Mouse (Mus musculus): ENCODE measurements around the gene Gpr68. TPM values are rescaled to one million over a fixed set of nuclear protein-coding genes. Genes with fewer than 3 reads are reported as not detected.

The Gpr68 gene
- polyA plus RNA-seq, 1 experiment: 5.4 TPM

GRCm38 (mm10) chr12:100877936-100878335 lies 30.1 kb downstream of the Gpr68 start:
- Histone ChIP-seq H3K4me1 (ENCODE audit: control insufficient read depth, insufficient read depth, low read length) (peaks cover 30% of the 10 kb centered on the region), H3K27ac (ENCODE audit: insufficient read depth, low read depth, low read length) (no peak overlapping the region), H3K4me3 (ENCODE audit: insufficient read depth, low read length) (no peak overlapping the region)
- TF ChIP-seq POLR2A (IDR thresholded peaks at IDR 0.05; ENCODE audit: borderline replicate concordance, low read depth, low read length): no peak
- TF ChIP-seq CTCF (IDR thresholded peaks at IDR 0.05; ENCODE audit: low read depth, low read length): no peak

- no peak overlapping the region for H3K4me3 ChIP-seq (ENCODE audit: insufficient read depth, low read length)
- TF ChIP-seq CTCF (IDR thresholded peaks at IDR 0.05; ENCODE audit: low read depth, low read length) (no peak), POLR2A (IDR thresholded peaks at IDR 0.05; ENCODE audit: borderline replicate concordance, low read depth, low read length) (no peak)
- peaks cover 25% of the 10 kb centered on the region for H3K4me1 ChIP-seq (ENCODE audit: control insufficient read depth, insufficient read depth, low read length)
- H3K27ac ChIP-seq (ENCODE audit: insufficient read depth, low read depth, low read length): no peak overlapping the region
Observed at GRCm38 (mm10) chr12:100875960-100876359, 32.0 kb downstream of the Gpr68 start.

GRCm38 (mm10) chr12:100875553-100875952 lies 32.4 kb downstream of the Gpr68 start:
- Histone ChIP-seq H3K4me1 (ENCODE audit: control insufficient read depth, insufficient read depth, low read length) (peaks cover 21% of the 10 kb centered on the region), H3K4me3 (ENCODE audit: insufficient read depth, low read length) (no peak overlapping the region), H3K27ac (ENCODE audit: insufficient read depth, low read depth, low read length) (no peak overlapping the region)
- TF ChIP-seq POLR2A (IDR thresholded peaks at IDR 0.05; ENCODE audit: borderline replicate concordance, low read depth, low read length): no peak
- no peak for TF ChIP-seq CTCF (IDR thresholded peaks at IDR 0.05; ENCODE audit: low read depth, low read length)

- peaks cover 19% of the 10 kb centered on the region for H3K4me1 ChIP-seq (ENCODE audit: control insufficient read depth, insufficient read depth, low read length)
- no peak overlapping the region for H3K27ac ChIP-seq (ENCODE audit: insufficient read depth, low read depth, low read length)
- TF ChIP-seq POLR2A (IDR thresholded peaks at IDR 0.05; ENCODE audit: borderline replicate concordance, low read depth, low read length) (no peak), CTCF (IDR thresholded peaks at IDR 0.05; ENCODE audit: low read depth, low read length) (no peak)
- no peak overlapping the region for H3K4me3 ChIP-seq (ENCODE audit: insufficient read depth, low read length)
Observed at GRCm38 (mm10) chr12:100873612-100874011, 34.4 kb downstream of the Gpr68 start.

- Histone ChIP-seq H3K4me3 (ENCODE audit: insufficient read depth, low read length) (no peak overlapping the region), H3K27ac (ENCODE audit: insufficient read depth, low read depth, low read length) (no peak overlapping the region), H3K4me1 (ENCODE audit: control insufficient read depth, insufficient read depth, low read length) (peaks cover 9% of the 10 kb centered on the region; the same call in 1 of the 2 replicates)
- TF ChIP-seq POLR2A (IDR thresholded peaks at IDR 0.05; ENCODE audit: borderline replicate concordance, low read depth, low read length): no peak
- TF ChIP-seq CTCF (IDR thresholded peaks at IDR 0.05; ENCODE audit: low read depth, low read length): no peak
Observed at GRCm38 (mm10) chr12:100871841-100872240, 36.2 kb downstream of the Gpr68 start.

GRCm38 (mm10) chr12:100871234-100871633 lies 36.8 kb downstream of the Gpr68 start:
- H3K4me3 ChIP-seq (ENCODE audit: insufficient read depth, low read length): no peak overlapping the region
- no peak for TF ChIP-seq POLR2A (IDR thresholded peaks at IDR 0.05; ENCODE audit: borderline replicate concordance, low read depth, low read length)
- no peak for TF ChIP-seq CTCF (IDR thresholded peaks at IDR 0.05; ENCODE audit: low read depth, low read length)
- peaks cover 9% of the 10 kb centered on the region; the same call in 1 of the 2 replicates for H3K4me1 ChIP-seq (ENCODE audit: control insufficient read depth, insufficient read depth, low read length)
- H3K27ac ChIP-seq (ENCODE audit: insufficient read depth, low read depth, low read length): no peak overlapping the region

GRCm38 (mm10) chr12:100868049-100868622 lies 39.9 kb downstream of the Gpr68 start:
- H3K4me3 ChIP-seq (ENCODE audit: insufficient read depth, low read length): no peak overlapping the region
- peaks cover 7% of the 10 kb centered on the region; the same call in 1 of the 2 replicates for H3K4me1 ChIP-seq (ENCODE audit: control insufficient read depth, insufficient read depth, low read length)
- TF ChIP-seq CTCF (IDR thresholded peaks at IDR 0.05; ENCODE audit: low read depth, low read length) (no peak), POLR2A (IDR thresholded peaks at IDR 0.05; ENCODE audit: borderline replicate concordance, low read depth, low read length) (no peak)
- H3K27ac ChIP-seq (ENCODE audit: insufficient read depth, low read depth, low read length): no peak overlapping the region

GRCm38 (mm10) chr12:100867097-100867496 lies 40.9 kb downstream of the Gpr68 start:
- Histone ChIP-seq H3K4me1 (ENCODE audit: control insufficient read depth, insufficient read depth, low read length) (peaks cover 13% of the 10 kb centered on the region), H3K27ac (ENCODE audit: insufficient read depth, low read depth, low read length) (no peak overlapping the region), H3K4me3 (ENCODE audit: insufficient read depth, low read length) (no peak overlapping the region)
- TF ChIP-seq POLR2A (IDR thresholded peaks at IDR 0.05; ENCODE audit: borderline replicate concordance, low read depth, low read length): no peak
- no peak for TF ChIP-seq CTCF (IDR thresholded peaks at IDR 0.05; ENCODE audit: low read depth, low read length)

- no peak for TF ChIP-seq CTCF (IDR thresholded peaks at IDR 0.05; ENCODE audit: low read depth, low read length)
- no peak for TF ChIP-seq POLR2A (IDR thresholded peaks at IDR 0.05; ENCODE audit: borderline replicate concordance, low read depth, low read length)
- Histone ChIP-seq H3K27ac (ENCODE audit: insufficient read depth, low read depth, low read length) (no peak overlapping the region), H3K4me3 (ENCODE audit: insufficient read depth, low read length) (no peak overlapping the region), H3K4me1 (ENCODE audit: control insufficient read depth, insufficient read depth, low read length) (peaks cover 10% of the 10 kb centered on the region)
Observed at GRCm38 (mm10) chr12:100865509-100866078, 42.4 kb downstream of the Gpr68 start.

- H3K4me3 ChIP-seq (ENCODE audit: insufficient read depth, low read length): no peak overlapping the region
- H3K4me1 ChIP-seq (ENCODE audit: control insufficient read depth, insufficient read depth, low read length): peaks cover 10% of the 10 kb centered on the region
- TF ChIP-seq CTCF (IDR thresholded peaks at IDR 0.05; ENCODE audit: low read depth, low read length): no peak
- no peak overlapping the region for H3K27ac ChIP-seq (ENCODE audit: insufficient read depth, low read depth, low read length)
Observed at GRCm38 (mm10) chr12:100865072-100865471, 42.9 kb downstream of the Gpr68 start.
